Mouse (Mus musculus) bone marrow macrophage, adult 2 months (primary cell): Measurements from ENCODE around the gene Herc1.

Source experiments
- CTCF ChIP-seq: IDR thresholded peaks from 2 replicates; pipeline ENCODE4 v1.5.1; 2012; ENCODE audit warnings: low read depth, mild to moderate bottlenecking, low read length, moderate library complexity
- POLR2A ChIP-seq: IDR thresholded peaks from 2 replicates; pipeline ENCODE4 v1.6.1; 2012; ENCODE audit warnings: mild to moderate bottlenecking, low read depth, low read length, borderline replicate concordance

- TF ChIP-seq POLR2A (no peak), CTCF (no peak)
Observed at GRCm38 (mm10) chr9:66383417-66383816, 33.2 kb downstream of the Herc1 start.
